ENCODE assay signal across 10 mouse cellular contexts in the genomic region with DNA sequence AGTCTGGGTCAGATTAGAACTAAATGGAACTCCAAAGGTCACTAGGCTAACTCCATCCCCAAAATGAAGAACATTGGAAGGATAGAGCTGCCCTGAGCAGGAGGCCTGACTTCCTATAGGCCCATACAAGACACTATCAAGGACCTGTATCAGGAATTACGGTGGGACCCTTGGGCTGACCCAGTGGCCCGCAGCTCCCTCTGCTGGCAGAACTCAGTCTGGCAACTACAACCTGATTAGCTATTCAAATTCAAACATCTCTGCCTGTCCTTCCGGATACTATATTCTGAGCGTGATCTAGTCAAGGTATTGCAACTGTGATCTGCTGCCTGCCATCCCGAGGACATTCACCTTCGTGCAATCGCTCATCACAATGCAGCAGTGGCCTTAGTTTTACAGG.
A peak's percentile ranks its signal among the peaks of the same experiment; 100 is the strongest.
DNase-seq lines count a peak whose midpoint lies in the region; ATAC-seq and TF ChIP-seq lines count a peak whose summit lies in the region.
"Had no signal": no experiment of that assay in that cellular context is flagged by ENCODE, and none has a peak within 500 bp of the region (broad histone marks: within the 10 kb centered on the region; RNA-seq: fewer than 3 reads in every experiment).

No protein-coding gene starts in this region.

- H3K27ac ChIP-seq in heart, adult 2 months = no peak overlapping the region
- H3K27ac ChIP-seq: embryonic facial prominence, embryonic 12.5 days; liver, embryonic 15.5 days had no signal

- intact Hi-C loops in heart, adult 2 months (cut with DNase I) = loop anchor here (5.0 kb wide), 1 partner anchor 270 kb away; no protein-coding TSS in a partner anchor
- intact Hi-C loops in heart, postnatal 25 days (cut with DNase I) = no loop called here

- no peaks in the 10 kb centered on the region for H3K36me3 ChIP-seq in heart, adult 2 months (ENCODE audit: control insufficient read depth, insufficient read depth, low read length)
- H3K36me3 ChIP-seq: embryonic facial prominence, embryonic 12.5 days; liver, embryonic 15.5 days had no signal

- peak; percentile 82 for TF ChIP-seq CTCF in heart, adult 2 months (IDR thresholded peaks at IDR 0.05)

- peak; percentile 17 to 58 for DNase-seq in heart, adult 2 months
- no peak for DNase-seq in heart, postnatal 25 days (ENCODE audit: low spot score)
- DNase-seq in CD8-positive naive resting alpha-beta T cell, adult 2 months (ENCODE audit: low read depth in 2 of 2, low spot score in 2 of 2) = peak; percentile 18 to 54
- DNase-seq in c-Kit-positive CD71-positive TER-119-negative erythroid progenitor cells, embryonic 14.5 days (ENCODE audit: low read depth) = peak; percentile 8
- DNase-seq in frontal cortex, postnatal 36 days (ENCODE audit: low spot score in 2 of 2) = peak; percentile 39 to 51
- DNase-seq in layer of hippocampus, adult 9-11 months = peak; percentile 30
- peak; percentile 29 to 68 for DNase-seq in spleen, postnatal 4 days (ENCODE audit: low spot score in 2 of 2)

- H3K4me3 ChIP-seq in heart, adult 2 months = no peak overlapping the region
- H3K4me3 ChIP-seq: embryonic facial prominence, embryonic 12.5 days; liver, embryonic 15.5 days had no signal

- 13% methylated on average over 7 of the region's 7 CpGs for WGBS in heart, adult 2 months

- peaks cover 2% of the 10 kb centered on the region for H3K4me1 ChIP-seq in heart, adult 2 months (ENCODE audit: control insufficient read depth, insufficient read depth, low read length)
- H3K4me1 ChIP-seq: embryonic facial prominence, embryonic 12.5 days had no signal

- no peaks in the 10 kb centered on the region for H3K27me3 ChIP-seq in heart, adult 2 months (ENCODE audit: control insufficient read depth, insufficient read depth, low read length)
- H3K27me3 ChIP-seq: embryonic facial prominence, embryonic 12.5 days; liver, embryonic 15.5 days had no signal

- no peaks in the 10 kb centered on the region for H3K79me2 ChIP-seq in heart, adult 2 months (replicated peaks; ENCODE audit: control insufficient read depth, insufficient read depth, low read length)

- no peak for TF ChIP-seq EP300 in heart, adult 2 months (IDR thresholded peaks at IDR 0.05; ENCODE audit: insufficient read depth, low read depth, low read length)

- peak; percentile 66 for ATAC-seq in megakaryocyte-erythroid progenitor cell, adult 5-6 weeks (replicated peaks; ENCODE audit: low FRiP score, low TSS enrichment, poor library complexity, severe bottlenecking)

- H3K9ac ChIP-seq in heart, adult 2 months (ENCODE audit: low read depth, low read length) = no peak overlapping the region
- H3K9ac ChIP-seq: embryonic facial prominence, embryonic 12.5 days; liver, embryonic 15.5 days had no signal

- TF ChIP-seq POLR2A in heart, adult 2 months (IDR thresholded peaks at IDR 0.05; ENCODE audit: insufficient read depth, low read depth, low read length) = no peak
